Comparison of ENCODE assay signal across 8 mouse cellular contexts in the genomic region with DNA sequence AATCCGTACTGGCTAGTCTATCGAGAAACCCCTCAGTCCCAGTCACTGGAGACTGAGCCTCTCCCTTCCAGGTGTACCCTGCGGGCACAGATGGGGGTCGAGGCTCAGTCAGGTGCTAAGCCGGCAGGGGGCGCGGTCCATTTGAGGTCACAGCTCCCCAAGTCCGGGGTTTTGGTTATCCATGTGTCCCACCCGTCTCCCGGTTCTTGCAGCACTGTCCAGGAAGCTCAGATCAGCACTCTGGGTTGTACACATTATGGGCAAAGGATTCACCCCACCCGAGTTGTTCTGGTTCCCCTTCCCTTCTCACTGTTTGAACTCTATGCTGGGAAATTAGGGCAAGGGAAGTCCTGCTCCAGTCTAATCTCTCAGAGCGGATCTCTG. TPM values are rescaled to one million over a fixed set of nuclear protein-coding genes. Genes with fewer than 3 reads are reported as not detected.
DNase-seq lines count a peak whose midpoint lies in the region; ATAC-seq lines count a peak whose summit lies in the region.

No protein-coding gene starts in this region.

- no peaks in the 10 kb centered on the region for H3K36me3 ChIP-seq in forebrain, embryonic 11.5 days (ENCODE audit: control insufficient read depth, insufficient read depth, low read length)
- no peaks in the 10 kb centered on the region for H3K36me3 ChIP-seq in neural tube, embryonic 13.5 days

- peaks cover 19% of the 10 kb centered on the region for H3K4me1 ChIP-seq in forebrain, embryonic 11.5 days (replicated peaks; ENCODE audit: control insufficient read depth, insufficient read depth, low read length)
- H3K4me1 ChIP-seq in neural tube, embryonic 13.5 days (replicated peaks), result peaks cover 48% of the 10 kb centered on the region

- H3K9me3 ChIP-seq in forebrain, embryonic 11.5 days (ENCODE audit: control insufficient read depth, low read length), result no peaks in the 10 kb centered on the region
- H3K9me3 ChIP-seq in neural tube, embryonic 13.5 days, result no peaks in the 10 kb centered on the region

- H3K27ac ChIP-seq in forebrain, embryonic 11.5 days (ENCODE audit: low read depth, low read length), result no peak overlapping the region
- no peak overlapping the region for H3K27ac ChIP-seq in neural tube, embryonic 13.5 days (replicated peaks)

- ATAC-seq in CD4-positive, CD25-positive, alpha-beta regulatory T cell, adult 4 months, result peak; percentile 3
- no peak for ATAC-seq in forebrain, embryonic 11.5 days (replicated peaks; ENCODE audit: low FRiP score)
- ATAC-seq in neural tube, embryonic 13.5 days (ENCODE audit: low read depth), result peak; percentile 4; the same call in 1 of the 2 replicates

- H3K9ac ChIP-seq in forebrain, embryonic 11.5 days (ENCODE audit: low read length), result no peak overlapping the region
- H3K9ac ChIP-seq in neural tube, embryonic 13.5 days, result no peak overlapping the region

- WGBS in forebrain, embryonic 11.5 days, result 2% methylated on average over 12 of the region's 12 CpGs
- under 1% methylated on average over 12 of the region's 12 CpGs for WGBS in neural tube, embryonic 13.5 days

- H3K4me3 ChIP-seq in forebrain, embryonic 11.5 days (ENCODE audit: low read depth, low read length), result no peak overlapping the region; the same call in 1 of the 2 replicates
- H3K4me3 ChIP-seq in neural tube, embryonic 13.5 days, result peak overlapping the region; percentile 43

- peak; percentile 15 for DNase-seq in gastrocnemius, adult 18-20 months (ENCODE audit: low spot score)
- no peak for DNase-seq in gastrocnemius, adult 8-10 months (ENCODE audit: low spot score in 2 of 2)
- peak; percentile 61 for DNase-seq in forebrain, embryonic 11.5 days (ENCODE audit: low spot score)
- DNase-seq in kidney, postnatal 10 days, result peak; percentile 63
- DNase-seq in layer of hippocampus, adult 11-12 months (ENCODE audit: low spot score), result no peak
- DNase-seq in frontal cortex, postnatal 10 days (ENCODE audit: low spot score in 2 of 2), result no peak

- H3K27me3 ChIP-seq in forebrain, embryonic 11.5 days (ENCODE audit: control insufficient read depth, insufficient read depth, low read length), result peaks cover 57% of the 10 kb centered on the region
- peaks cover 79% of the 10 kb centered on the region for H3K27me3 ChIP-seq in neural tube, embryonic 13.5 days

- peak overlapping the region; percentile 69; the same call in 1 of the 2 replicates for H3K4me2 ChIP-seq in forebrain, embryonic 11.5 days (ENCODE audit: low read depth, low read length, severe bottlenecking)
- peak overlapping the region; percentile 72 for H3K4me2 ChIP-seq in neural tube, embryonic 13.5 days

RNA-seq across cellular contexts. Expression of a gene that starts 0.4 kb away (rescaled TPM):
- total RNA-seq in gastrocnemius, adult 18-20 months (2021), result 1 to 10 TPM; 2.9 to 4.0 TPM
- total RNA-seq in gastrocnemius, adult 8-10 months (2022), result 1 to 10 TPM; 2.0 to 4.2 (median 2.5) TPM
- not detected for polyA plus RNA-seq in CD4-positive, CD25-positive, alpha-beta regulatory T cell, adult 4 months (2017; shearing (Covaris generic))
- 5.4 and 5.8 TPM in 2 replicates for polyA plus RNA-seq in forebrain, embryonic 11.5 days (2014; fragmentation: Nextera tagmentation; extraction: Ambion mirVana)
- 2.7 and 4.8 TPM in 2 replicates for polyA plus RNA-seq in neural tube, embryonic 13.5 days (2015; fragmentation: Nextera tagmentation; extraction: Ambion mirVana)

RNA-seq across cellular contexts. Expression of a gene that starts 12.4 kb away (rescaled TPM):
- 1 to 10 TPM; 9.1 to 9.3 TPM for total RNA-seq in gastrocnemius, adult 18-20 months (2021)
- 10 to 100 TPM in 1 of 4 experiments, 1 to 10 TPM in 3; 6.7 to 10.4 (median 7.9) TPM for total RNA-seq in gastrocnemius, adult 8-10 months (2022)
- polyA plus RNA-seq in CD4-positive, CD25-positive, alpha-beta regulatory T cell, adult 4 months (2017; shearing (Covaris generic)), result 1 to 10 TPM; 1.2 to 3.1 TPM
- 45.1 and 46.2 TPM in 2 replicates for polyA plus RNA-seq in forebrain, embryonic 11.5 days (2014; fragmentation: Nextera tagmentation; extraction: Ambion mirVana)
- polyA plus RNA-seq in neural tube, embryonic 13.5 days (2015; fragmentation: Nextera tagmentation; extraction: Ambion mirVana), result 47.4 and 48.5 TPM in 2 replicates

Comparison
In these comparisons a context has a peak if more than half of its experiments do, and no peak if none do; other contexts are left out.
1. DNase-seq: peak in gastrocnemius, adult 18-20 months (single experiment), forebrain, embryonic 11.5 days (single experiment) and kidney, postnatal 10 days (single experiment); none in gastrocnemius, adult 8-10 months (0 of 2), layer of hippocampus, adult 11-12 months (single experiment) and frontal cortex, postnatal 10 days (0 of 2).
2. RNA of a gene that starts 12.4 kb away (polyA plus RNA-seq): 47.4 to 48.5 TPM in neural tube, embryonic 13.5 days and 45.1 to 46.2 TPM in forebrain, embryonic 11.5 days; 1.2 to 3.1 TPM in CD4-positive, CD25-positive, alpha-beta regulatory T cell, adult 4 months; every median in the first group is over 10 times any median in the second.